Mouse (Mus musculus) midbrain, embryonic 13.5 days (tissue): ENCODE measurements around the gene Ccr1. TPM values are rescaled to one million over a fixed set of nuclear protein-coding genes. Genes with fewer than 3 reads are reported as not detected.

ENCODE experiments used
- ATAC-seq: fragments of 200-750 bp; cut with Nextera tagmentation; 2 replicates; pipeline ENCODE4 v1.8.0; 2017; ENCODE audit warnings: mild to moderate bottlenecking, moderate TSS enrichment, moderate library complexity
- H3K27ac ChIP-seq: fragments of 300-500 bp; sonication (generic); 2 replicates; pipeline ENCODE4 v1.5.1; 2015; ENCODE audit warnings: inconsistent platforms, mild to moderate bottlenecking, moderate library complexity
- H3K27me3 ChIP-seq: fragments of 300-500 bp; sonication (generic); 2 replicates; pipeline ENCODE4 v1.6.1; 2015; ENCODE audit warnings: mild to moderate bottlenecking, inconsistent platforms
- H3K36me3 ChIP-seq: fragments of 300-500 bp; sonication (generic); 2 replicates; pipeline ENCODE4 v1.6.1; 2015; ENCODE audit warnings: mild to moderate bottlenecking, inconsistent platforms
- H3K4me1 ChIP-seq: fragments of 300-500 bp; sonication (generic); replicated peaks from 2 replicates; pipeline ENCODE4 v1.6.1; 2015; ENCODE audit warnings: inconsistent platforms
- H3K4me2 ChIP-seq: fragments of 300-500 bp; sonication (generic); replicated peaks from 2 replicates; pipeline ENCODE4 v1.6.1; 2015; ENCODE audit warnings: moderate library complexity, mild to moderate bottlenecking, inconsistent platforms
- H3K4me3 ChIP-seq: fragments of 300-500 bp; sonication (generic); replicated peaks from 2 replicates; pipeline ENCODE4 v1.5.1; 2015; ENCODE audit warnings: mild to moderate bottlenecking, inconsistent platforms
- H3K9ac ChIP-seq: fragments of 300-500 bp; sonication (generic); replicated peaks from 2 replicates; pipeline ENCODE4 v1.6.1; 2015; ENCODE audit warnings: mild to moderate bottlenecking, inconsistent platforms
- H3K9me3 ChIP-seq: fragments of 300-500 bp; sonication (generic); 2 replicates; pipeline ENCODE4 v1.6.1; 2016; ENCODE audit warnings: mild to moderate bottlenecking, inconsistent platforms
- WGBS: fragments of 180-500 bp; shearing (Covaris S2); methylation state at CpG from one replicate; pipeline ENCODE4 v1.1.7; 2015; 5-methylcytosine and 5-hydroxymethylcytosine counted together
- polyA plus RNA-seq: library from polyadenylated mRNA; unstranded; fragments of >200 nt; fragmentation: Nextera tagmentation; extraction: Ambion mirVana; gene quantifications from 2 replicates; pipeline ENCODE4 v1.2.1, GENCODE M21; 2015

Gene Ccr1
- polyA plus RNA-seq, 1 experiment from 2014 or later, result 0.66 TPM

DNA sequence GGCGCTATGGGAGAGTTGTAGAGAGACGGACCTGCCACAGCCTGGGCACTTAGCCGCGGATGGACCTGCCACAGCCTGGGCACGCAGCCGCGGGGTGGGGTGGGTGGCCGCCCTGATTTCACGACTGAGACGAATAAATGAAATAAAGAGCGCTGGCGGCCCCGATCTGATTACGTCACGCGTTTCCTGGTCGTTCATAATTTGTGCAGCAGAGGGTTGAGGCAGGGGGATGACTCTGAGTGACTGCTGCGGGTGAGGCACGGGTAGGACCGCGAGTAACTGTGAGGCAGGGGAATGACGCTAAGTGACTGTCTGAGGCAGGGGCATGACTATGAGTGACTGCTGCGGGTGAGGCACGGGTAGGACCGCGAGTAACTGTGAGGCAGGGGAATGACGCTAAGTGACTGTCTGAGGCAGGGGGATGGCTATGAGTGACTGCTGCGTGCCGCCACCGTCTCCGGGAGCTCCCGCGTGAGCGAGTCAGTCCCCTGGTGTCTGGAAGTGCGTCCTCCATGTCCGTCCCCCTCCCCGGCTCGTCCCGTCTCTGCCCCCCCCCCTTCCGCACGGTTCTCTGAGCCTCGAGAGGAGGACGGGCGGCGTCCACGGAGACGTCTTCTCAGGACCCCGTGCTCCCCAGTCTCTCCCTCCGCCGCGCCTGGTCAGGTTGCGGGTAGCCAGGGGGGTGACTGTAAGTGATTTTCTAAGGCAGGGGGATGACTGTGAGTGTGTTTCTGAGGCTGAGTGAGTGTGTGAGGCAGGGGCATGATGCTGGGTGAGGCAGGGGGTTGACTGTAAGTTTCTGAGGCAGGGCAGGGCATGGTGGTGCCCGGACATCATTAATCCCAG lies 45.1 kb downstream of the Ccr1 start:
- peak overlapping the region; percentile 68 for H3K4me2 ChIP-seq

More for the DNA sequence above, 45.1 kb downstream of the Ccr1 start:
- under 1% methylated on average over 46 of the region's 53 CpGs for WGBS
- H3K27ac ChIP-seq, result peak overlapping the region; percentile 97
- H3K27me3 ChIP-seq, result no peaks in the 10 kb centered on the region
- H3K4me3 ChIP-seq, result peak overlapping the region; percentile 57
- ATAC-seq, result peak; percentile 21
- peaks cover 15% of the 10 kb centered on the region for H3K4me1 ChIP-seq
- peak overlapping the region; percentile 64 for H3K9ac ChIP-seq
- no peaks in the 10 kb centered on the region for H3K9me3 ChIP-seq
- H3K36me3 ChIP-seq, result no peaks in the 10 kb centered on the region

Other genes starting within 250 kb of the Ccr1 start
- 0.21 and 0.22 TPM in 2 replicates for gene Cxcr6, start 162.2 kb downstream of the Ccr1 start, polyA plus RNA-seq
- 11.1 and 13.3 TPM in 2 replicates for gene Fyco1, start 116.8 kb downstream of the Ccr1 start, polyA plus RNA-seq
- 0.10 and 0.11 TPM in 2 replicates for gene Xcr1, start 106.7 kb downstream of the Ccr1 start, polyA plus RNA-seq
- gene Ccr1l1, start 9.7 kb upstream of the Ccr1 start, polyA plus RNA-seq, result not detected in 2 replicates
- gene Ccr3, start 53.3 kb upstream of the Ccr1 start, polyA plus RNA-seq, result not detected in 2 replicates
- gene Ccr2, start 133.3 kb upstream of the Ccr1 start, polyA plus RNA-seq, result 0.15 and 0.28 TPM in 2 replicates
- 0.22 and 0.27 TPM in 2 replicates for gene Ccr5, start 152.9 kb upstream of the Ccr1 start, polyA plus RNA-seq